Mouse (Mus musculus) liver, embryonic 15.5 days (tissue): ENCODE data around the gene Gorasp2. TPM values are rescaled to one million over a fixed set of nuclear protein-coding genes. Genes with fewer than 3 reads are reported as not detected.

ENCODE experiments used
- ATAC-seq: fragments of 200-750 bp; cut with Nextera tagmentation; 2 replicates; pipeline ENCODE4 v1.8.0; 2017; ENCODE audit warnings: moderate number of reproducible peaks, mild to moderate bottlenecking, moderate library complexity; ENCODE audit not compliant: insufficient read depth
- H3K27ac ChIP-seq: fragments of 300-500 bp; sonication (generic); replicated peaks from 2 replicates; pipeline ENCODE4 v1.5.1; 2015; ENCODE audit warnings: mild to moderate bottlenecking, inconsistent platforms
- H3K27me3 ChIP-seq: fragments of 300-500 bp; sonication (generic); 2 replicates; pipeline ENCODE4 v1.6.1; 2015; ENCODE audit warnings: mild to moderate bottlenecking, inconsistent platforms
- H3K36me3 ChIP-seq: fragments of 300-500 bp; sonication (generic); replicated peaks from 2 replicates; pipeline ENCODE4 v1.6.1; 2015; ENCODE audit warnings: moderate library complexity, mild to moderate bottlenecking, inconsistent platforms
- H3K4me1 ChIP-seq: fragments of 300-500 bp; sonication (generic); replicated peaks from 2 replicates; pipeline ENCODE4 v1.6.1; 2015; ENCODE audit warnings: inconsistent platforms
- H3K4me2 ChIP-seq: fragments of 300-500 bp; sonication (generic); 2 replicates; pipeline ENCODE4 v1.6.1; 2015; ENCODE audit warnings: moderate library complexity, mild to moderate bottlenecking, inconsistent platforms
- H3K4me3 ChIP-seq: fragments of 300-500 bp; sonication (generic); replicated peaks from 2 replicates; pipeline ENCODE4 v1.5.1; 2015; ENCODE audit warnings: mild to moderate bottlenecking, inconsistent platforms
- H3K9ac ChIP-seq: fragments of 300-500 bp; sonication (generic); 2 replicates; pipeline ENCODE4 v1.6.1; 2015; ENCODE audit warnings: moderate library complexity, mild to moderate bottlenecking, inconsistent platforms
- H3K9me3 ChIP-seq: fragments of 300-500 bp; sonication (generic); replicated peaks from 2 replicates; pipeline ENCODE4 v1.6.1; 2016; ENCODE audit warnings: inconsistent platforms
- WGBS: fragments of 180-500 bp; shearing (Covaris S2); methylation state at CpG from one replicate; pipeline ENCODE4 v1.1.7; 2015; ENCODE audit warnings: mixed read lengths; ENCODE audit not compliant: insufficient replicate concordance; 5-methylcytosine and 5-hydroxymethylcytosine counted together
- polyA plus RNA-seq: library from polyadenylated mRNA; unstranded; fragments of >200 nt; fragmentation: Nextera tagmentation; extraction: Ambion mirVana; gene quantifications from 2 replicates; pipeline ENCODE4 v1.2.1, GENCODE M21; 2015

Gene Gorasp2
- polyA plus RNA-seq, 1 experiment from 2014 or later: 55.9 TPM

DNA sequence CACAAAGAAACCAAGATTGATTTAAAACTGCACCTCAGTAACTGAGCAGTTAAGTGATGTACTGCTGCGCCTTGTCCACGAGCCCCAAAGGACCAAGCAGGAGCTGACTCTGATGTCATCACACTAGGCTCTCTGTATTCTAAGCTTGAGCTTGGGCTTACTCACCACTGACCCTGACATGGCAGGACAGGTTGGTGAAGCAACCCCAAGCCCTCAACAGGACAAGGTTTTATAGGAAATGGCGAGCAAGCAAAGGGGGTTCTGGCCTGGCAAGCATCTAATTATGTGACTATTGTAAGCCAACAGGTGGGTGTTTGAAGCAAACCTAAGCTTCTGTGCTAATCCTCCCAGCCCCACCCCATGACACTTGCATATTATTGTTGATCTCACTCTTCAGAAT lies 39.5 kb downstream of the Gorasp2 start:
- no peak for ATAC-seq
- Histone ChIP-seq H3K9ac (no peak overlapping the region), H3K27ac (no peak overlapping the region), H3K4me1 (peaks cover 9% of the 10 kb centered on the region), H3K36me3 (no peaks in the 10 kb centered on the region), H3K4me3 (no peak overlapping the region), H3K9me3 (no peaks in the 10 kb centered on the region), H3K4me2 (no peak overlapping the region), H3K27me3 (no peaks in the 10 kb centered on the region)
- WGBS: 73% methylated on average over 3 of the region's 3 CpGs

GRCm38 (mm10) chr2:70701571-70701970 lies 40.2 kb downstream of the Gorasp2 start:
- H3K27me3 ChIP-seq: no peaks in the 10 kb centered on the region
- peaks cover 9% of the 10 kb centered on the region for H3K4me1 ChIP-seq
- no peak for ATAC-seq
- no peak overlapping the region for H3K4me2 ChIP-seq
- no peak overlapping the region for H3K4me3 ChIP-seq
- 15% methylated on average over 9 of the region's 9 CpGs for whole genome bisulfite sequencing
- H3K27ac ChIP-seq: no peak overlapping the region
- H3K9ac ChIP-seq: no peak overlapping the region
- no peaks in the 10 kb centered on the region for H3K9me3 ChIP-seq
- no peaks in the 10 kb centered on the region for H3K36me3 ChIP-seq

DNA sequence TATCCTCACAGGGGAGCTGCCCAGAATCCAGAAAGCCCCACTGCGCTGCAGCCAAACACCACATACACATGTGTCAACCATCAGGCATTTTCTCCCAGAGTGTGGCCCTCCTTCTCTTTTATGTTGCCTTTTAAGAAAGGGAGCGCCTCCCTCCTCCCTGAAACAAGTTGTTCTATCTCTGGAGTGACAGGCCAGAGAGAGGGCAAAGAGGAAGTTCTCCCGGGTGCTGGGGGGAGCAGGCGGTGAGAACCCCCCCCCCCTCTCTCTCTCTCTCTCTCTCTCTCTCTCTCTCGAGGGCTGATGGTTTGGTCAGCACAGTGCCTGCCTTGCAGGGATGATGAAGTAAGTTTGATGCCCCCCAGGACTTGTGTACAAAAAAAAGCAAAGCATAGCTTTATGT lies 41.0 kb downstream of the Gorasp2 start:
- Histone ChIP-seq H3K9me3 (no peaks in the 10 kb centered on the region), H3K36me3 (no peaks in the 10 kb centered on the region), H3K4me3 (no peak overlapping the region), H3K27ac (no peak overlapping the region), H3K27me3 (no peaks in the 10 kb centered on the region), H3K9ac (no peak overlapping the region), H3K4me2 (no peak overlapping the region), H3K4me1 (peaks cover 9% of the 10 kb centered on the region)
- WGBS: 25% methylated on average over 5 of the region's 5 CpGs
- ATAC-seq: no peak

- 87% methylated on average over 13 of the region's 13 CpGs for WGBS
- Histone ChIP-seq H3K27ac (no peak overlapping the region), H3K4me2 (no peak overlapping the region), H3K27me3 (no peaks in the 10 kb centered on the region), H3K9me3 (no peaks in the 10 kb centered on the region), H3K36me3 (peaks cover 49% of the 10 kb centered on the region), H3K4me3 (no peak overlapping the region), H3K9ac (no peak overlapping the region), H3K4me1 (peaks cover 9% of the 10 kb centered on the region)
- ATAC-seq: no peak
These were observed 47.8 kb downstream of the Gorasp2 start for GRCm38 (mm10) chr2:70708986-70709730.

DNA sequence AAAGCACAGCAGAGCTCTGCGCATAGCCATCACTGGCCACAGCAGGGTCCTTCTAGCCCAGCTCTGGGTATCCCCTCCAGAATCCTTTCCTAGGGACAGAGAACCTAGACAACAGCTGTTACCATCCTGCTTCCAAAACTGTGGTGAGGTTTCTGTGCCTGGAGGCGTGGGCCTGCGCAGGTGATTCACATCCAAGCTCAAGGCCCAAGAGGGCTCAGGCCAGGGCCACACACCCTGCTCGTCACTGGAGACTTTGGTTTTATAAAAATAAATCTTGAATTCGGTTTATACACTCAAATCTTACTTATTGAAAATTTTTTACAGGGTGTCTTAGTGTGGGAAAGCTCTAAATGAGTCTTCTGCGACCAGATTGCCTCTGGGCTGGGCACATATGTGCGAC lies 48.9 kb downstream of the Gorasp2 start:
- Histone ChIP-seq H3K4me3 (no peak overlapping the region), H3K9me3 (no peaks in the 10 kb centered on the region), H3K36me3 (peaks cover 60% of the 10 kb centered on the region), H3K4me1 (0 out of 2 replicates have a peak, but pooled peaks cover under 1% of the 10 kb centered on the region), H3K27ac (no peak overlapping the region), H3K4me2 (no peak overlapping the region), H3K27me3 (no peaks in the 10 kb centered on the region), H3K9ac (no peak overlapping the region)
- 86% methylated on average over 7 of the region's 7 CpGs for WGBS
- no peak for ATAC-seq

DNA sequence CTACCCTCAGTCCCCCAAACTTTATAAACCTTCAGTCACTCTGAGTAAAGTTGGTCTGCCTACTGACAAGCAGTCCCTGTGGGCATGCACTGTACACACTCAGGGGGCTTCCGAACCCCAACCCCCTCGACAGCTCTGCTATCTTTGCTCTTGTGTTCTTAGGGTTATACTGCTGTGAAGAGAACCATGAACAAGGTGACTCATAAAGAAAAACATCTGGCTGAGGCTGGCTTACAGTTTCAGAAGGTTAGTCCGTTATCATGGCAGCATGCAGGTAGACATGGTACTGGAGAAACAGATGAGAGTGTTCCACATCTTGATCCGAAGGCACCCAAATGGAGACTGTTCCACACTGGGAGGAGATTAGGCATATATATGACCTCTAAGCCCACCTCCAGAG lies 49.5 kb downstream of the Gorasp2 start:
- peaks cover 66% of the 10 kb centered on the region for H3K36me3 ChIP-seq
- H3K4me2 ChIP-seq: no peak overlapping the region
- no peak overlapping the region for H3K4me3 ChIP-seq
- H3K27ac ChIP-seq: no peak overlapping the region
- H3K9ac ChIP-seq: no peak overlapping the region
- no peak for ATAC-seq
- 89% methylated on average over 4 of the region's 4 CpGs for WGBS
- H3K9me3 ChIP-seq: no peaks in the 10 kb centered on the region
- H3K27me3 ChIP-seq: no peaks in the 10 kb centered on the region
- no peaks in the 10 kb centered on the region for H3K4me1 ChIP-seq

DNA sequence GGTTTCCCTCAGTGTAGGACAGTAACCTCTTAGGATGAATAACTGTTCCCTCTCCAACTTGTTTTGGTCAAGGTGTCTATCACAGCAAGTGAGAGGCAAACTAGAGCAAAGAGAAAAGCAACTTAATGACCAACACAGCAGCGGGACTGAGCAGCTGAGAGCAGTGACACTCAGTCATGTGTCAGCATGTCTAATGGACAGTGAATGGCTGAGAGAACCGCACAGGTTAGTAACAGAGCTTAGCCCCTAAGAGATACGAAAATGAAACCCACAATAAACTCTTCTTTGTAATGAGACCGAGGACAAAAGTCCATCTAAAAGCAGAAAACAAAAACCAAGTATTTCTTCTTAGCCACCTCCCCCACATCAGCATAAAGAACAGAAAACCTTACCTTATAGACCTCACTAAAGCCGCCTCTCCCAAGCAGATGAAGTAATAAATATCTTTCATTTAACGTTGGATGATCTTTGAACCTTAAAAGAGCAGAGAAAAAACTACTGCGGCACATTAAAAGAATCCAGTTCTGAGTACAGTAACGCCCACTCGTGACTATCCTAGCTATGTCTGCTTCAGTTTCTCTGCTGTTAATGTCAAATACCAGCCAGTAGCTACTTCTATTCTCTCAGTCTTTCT lies 62.4 kb downstream of the Gorasp2 start:
- Histone ChIP-seq H3K36me3 (peaks cover 87% of the 10 kb centered on the region), H3K27me3 (no peaks in the 10 kb centered on the region), H3K4me1 (no peaks in the 10 kb centered on the region), H3K27ac (no peak overlapping the region), H3K4me2 (no peak overlapping the region), H3K4me3 (no peak overlapping the region), H3K9ac (no peak overlapping the region), H3K9me3 (no peaks in the 10 kb centered on the region)
- no peak for ATAC-seq
- 91% methylated on average over 9 of the region's 9 CpGs for WGBS

- Histone ChIP-seq H3K4me3 (no peak overlapping the region), H3K9me3 (no peaks in the 10 kb centered on the region), H3K27ac (no peak overlapping the region), H3K27me3 (no peaks in the 10 kb centered on the region), H3K36me3 (peaks cover 85% of the 10 kb centered on the region), H3K4me1 (no peaks in the 10 kb centered on the region), H3K4me2 (no peak overlapping the region), H3K9ac (no peak overlapping the region)
- no peak for ATAC-seq
- WGBS: 87% methylated on average over 2 of the region's 2 CpGs
These were observed 65.7 kb downstream of the Gorasp2 start for GRCm38 (mm10) chr2:70727089-70727488.

- Histone ChIP-seq H3K9me3 (no peaks in the 10 kb centered on the region), H3K36me3 (peaks cover 83% of the 10 kb centered on the region), H3K9ac (no peak overlapping the region), H3K4me1 (no peaks in the 10 kb centered on the region), H3K4me3 (no peak overlapping the region), H3K27ac (no peak overlapping the region), H3K27me3 (no peaks in the 10 kb centered on the region), H3K4me2 (no peak overlapping the region)
- 66% methylated on average over 4 of the region's 4 CpGs for WGBS
- ATAC-seq: no peak
These were observed 74.2 kb downstream of the Gorasp2 start for GRCm38 (mm10) chr2:70735534-70735933.

DNA sequence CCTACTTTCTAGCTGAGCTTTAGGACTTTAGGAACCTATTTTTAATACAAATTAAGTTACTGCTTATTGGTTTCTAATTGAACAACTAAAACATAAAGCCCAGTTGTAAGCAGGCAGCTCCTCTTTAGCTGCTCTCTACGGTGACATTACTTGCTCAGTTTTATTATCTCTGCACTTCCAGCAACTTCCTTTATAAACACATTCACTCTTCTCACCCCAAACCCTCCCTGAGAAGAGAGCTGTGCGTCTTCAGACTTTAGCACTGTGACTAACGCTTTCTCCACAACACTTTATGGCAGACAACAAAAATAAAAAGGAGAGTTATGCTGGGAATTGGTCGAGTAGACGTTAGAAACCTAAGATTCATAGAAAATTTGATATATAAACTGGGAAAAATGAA lies 74.6 kb downstream of the Gorasp2 start:
- ATAC-seq: no peak
- no peak overlapping the region for H3K4me3 ChIP-seq
- WGBS: 59% methylated on average over 5 of the region's 5 CpGs

DNA sequence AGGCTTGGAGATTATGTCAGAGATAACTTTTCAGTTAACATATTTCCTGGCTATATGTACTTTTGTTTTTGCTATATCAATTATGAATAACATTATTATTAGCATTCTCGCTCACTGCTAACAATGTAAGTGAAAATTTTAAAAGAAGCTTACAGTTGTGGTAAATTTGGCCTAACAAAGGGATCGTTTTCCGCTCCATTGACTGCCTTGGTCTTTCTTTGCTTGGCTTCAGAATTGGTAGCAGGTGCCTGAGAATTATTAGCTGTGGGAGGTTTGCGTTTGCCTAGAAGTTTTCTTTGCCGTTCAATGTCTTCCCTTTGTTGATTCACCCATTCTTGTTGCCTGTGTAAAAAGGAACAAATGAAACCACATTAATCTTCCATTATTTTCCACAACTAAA lies 80.5 kb downstream of the Gorasp2 start:
- no peaks in the 10 kb centered on the region for H3K9me3 ChIP-seq
- no peaks in the 10 kb centered on the region for H3K27me3 ChIP-seq
- ATAC-seq: no peak
- no peaks in the 10 kb centered on the region for H3K4me1 ChIP-seq
- H3K27ac ChIP-seq: no peak overlapping the region
- no peak overlapping the region for H3K4me3 ChIP-seq
- H3K4me2 ChIP-seq: no peak overlapping the region
- H3K9ac ChIP-seq: no peak overlapping the region
- WGBS: 91% methylated on average over 5 of the region's 5 CpGs
- H3K36me3 ChIP-seq: peaks cover 82% of the 10 kb centered on the region

More for the DNA sequence above, 74.6 kb downstream of the Gorasp2 start:
- no peak overlapping the region for H3K9ac ChIP-seq
- no peaks in the 10 kb centered on the region for H3K9me3 ChIP-seq
- peaks cover 83% of the 10 kb centered on the region for H3K36me3 ChIP-seq
- no peaks in the 10 kb centered on the region for H3K4me1 ChIP-seq
- H3K4me2 ChIP-seq: no peak overlapping the region
- H3K27ac ChIP-seq: no peak overlapping the region
- no peaks in the 10 kb centered on the region for H3K27me3 ChIP-seq
